Mouse (Mus musculus) telencephalon, adult 2 months (tissue): ENCODE data around the gene Mfng.
A peak's percentile ranks its signal among the peaks of the same experiment; 100 is the strongest.

Experiments used
- DNase-seq: peaks from one replicate; pipeline ENCODE4 v3.0.0-alpha.2; 2011; ENCODE audit warnings: low read depth, low spot score

Gene Mfng

GRCm38 (mm10) chr15:78773290-78773729 is at the start of gene Mfng:
TSS of gene Mfng (minus strand) at chr15:78773475.
- no peak for DNase-seq

GRCm38 (mm10) chr15:78816074-78816391 is 42.8 kb upstream of the Mfng start:
- DNase-seq, result no peak

- DNase-seq, result no peak
Observed at GRCm38 (mm10) chr15:78815314-78816073, 42.2 kb upstream of the Mfng start.

- DNase-seq, result no peak
Observed at GRCm38 (mm10) chr15:78813603-78814002, 40.3 kb upstream of the Mfng start.

GRCm38 (mm10) chr15:78810146-78810545 is 36.9 kb upstream of the Mfng start:
- DNase-seq, result no peak

- DNase-seq, result no peak
Observed at GRCm38 (mm10) chr15:78809739-78810138, 36.5 kb upstream of the Mfng start.

GRCm38 (mm10) chr15:78808980-78809379 is 35.7 kb upstream of the Mfng start:
- no peak for DNase-seq

- no peak for DNase-seq
Observed at GRCm38 (mm10) chr15:78807141-78807540, 33.9 kb upstream of the Mfng start.

- DNase-seq, result no peak
Observed at GRCm38 (mm10) chr15:78806614-78807013, 33.3 kb upstream of the Mfng start.

GRCm38 (mm10) chr15:78805351-78805750 is 32.1 kb upstream of the Mfng start:
- no peak for DNase-seq

GRCm38 (mm10) chr15:78804326-78804725 is 31.1 kb upstream of the Mfng start:
- DNase-seq, result no peak

- DNase-seq, result no peak
Observed at GRCm38 (mm10) chr15:78803499-78803900, 30.2 kb upstream of the Mfng start.

GRCm38 (mm10) chr15:78802776-78803391 is 29.6 kb upstream of the Mfng start, which contains the start of gene Card10:
TSS of gene Card10 (minus strand) at chr15:78803042.
- DNase-seq, result no peak

GRCm38 (mm10) chr15:78801971-78802741 is 28.9 kb upstream of the Mfng start:
- DNase-seq, result no peak

- no peak for DNase-seq
Observed at GRCm38 (mm10) chr15:78801571-78801970, 28.3 kb upstream of the Mfng start.

GRCm38 (mm10) chr15:78799029-78799428 is 25.8 kb upstream of the Mfng start:
- DNase-seq, result peak; percentile 23

- no peak for DNase-seq
Observed at GRCm38 (mm10) chr15:78797060-78797329, 23.7 kb upstream of the Mfng start.

- no peak for DNase-seq
Observed at GRCm38 (mm10) chr15:78796196-78797059, 23.2 kb upstream of the Mfng start.

- no peak for DNase-seq
Observed at GRCm38 (mm10) chr15:78790990-78791389, 17.7 kb upstream of the Mfng start.

GRCm38 (mm10) chr15:78790451-78790850 is 17.2 kb upstream of the Mfng start:
- DNase-seq, result no peak

GRCm38 (mm10) chr15:78789721-78790323 is 16.5 kb upstream of the Mfng start:
- no peak for DNase-seq
